Mouse (Mus musculus) hindbrain, embryonic 11.5 days (tissue): ENCODE results near the gene Doc2a. TPM values are rescaled to one million over a fixed set of nuclear protein-coding genes. Genes with fewer than 3 reads are reported as not detected.
A peak's percentile ranks its signal among the peaks of the same experiment; 100 is the strongest.

Experiments
- ATAC-seq: fragments of 200-750 bp; cut with Nextera tagmentation; 2 replicates; pipeline ENCODE4 v1.8.0; 2017; ENCODE audit warnings: mild to moderate bottlenecking, moderate TSS enrichment, moderate library complexity; ENCODE audit not compliant: low FRiP score
- DNase-seq: peaks from one replicate; pipeline ENCODE4 v3.0.0-alpha.2; 2015; ENCODE audit warnings: low spot score
- H3K27ac ChIP-seq: fragments of 300-500 bp; sonication (generic); 2 replicates; pipeline ENCODE4 v1.5.1; 2014; ENCODE audit warnings: mild to moderate bottlenecking, low read depth, low read length
- H3K27me3 ChIP-seq: fragments of 300-500 bp; sonication (generic); 2 replicates; pipeline ENCODE4 v1.6.1; 2014; ENCODE audit warnings: mild to moderate bottlenecking, low read length, moderate library complexity, mixed read lengths; ENCODE audit not compliant: control insufficient read depth, insufficient read depth
- H3K36me3 ChIP-seq: fragments of 300-500 bp; sonication (generic); 2 replicates; pipeline ENCODE4 v1.6.1; 2014; ENCODE audit warnings: mild to moderate bottlenecking, low read length, moderate library complexity, mixed read lengths; ENCODE audit not compliant: control insufficient read depth, insufficient read depth
- H3K4me1 ChIP-seq: fragments of 300-500 bp; sonication (generic); replicated peaks from 2 replicates; pipeline ENCODE4 v1.6.1; 2014; ENCODE audit warnings: low read length, mixed read lengths; ENCODE audit not compliant: control insufficient read depth, insufficient read depth
- H3K4me2 ChIP-seq: fragments of 300-500 bp; sonication (generic); replicated peaks from 2 replicates; pipeline ENCODE4 v1.6.1; 2014; ENCODE audit warnings: mild to moderate bottlenecking, low read depth, low read length
- H3K4me3 ChIP-seq: fragments of 300-500 bp; sonication (generic); 2 replicates; pipeline ENCODE4 v1.5.1; 2014; ENCODE audit warnings: low read depth, low read length
- H3K9ac ChIP-seq: fragments of 300-500 bp; sonication (generic); 2 replicates; pipeline ENCODE4 v1.6.1; 2014; ENCODE audit warnings: low read depth, low read length
- H3K9me3 ChIP-seq: fragments of 300-500 bp; sonication (generic); 2 replicates; pipeline ENCODE4 v1.6.1; 2016; ENCODE audit warnings: low read length; ENCODE audit not compliant: control insufficient read depth
- WGBS: fragments of 180-500 bp; shearing (Covaris S2); extraction: QIAGEN DNeasy Blood & Tissue Kit; methylation state at CpG from one replicate; pipeline ENCODE4 v1.1.7; 2014; 5-methylcytosine and 5-hydroxymethylcytosine counted together
- polyA plus RNA-seq: library from polyadenylated mRNA; unstranded; fragments of >200 nt; fragmentation: Nextera tagmentation; extraction: Ambion mirVana; gene quantifications from 2 replicates; pipeline ENCODE4 v1.2.1, GENCODE M21; 2014

The Doc2a gene
- polyA plus RNA-seq, 1 experiment from 2014 or later = 3.4 TPM

GRCm38 (mm10) chr7:126831539-126831938, 15.7 kb upstream of the Doc2a start, which contains the start of gene 4930451I11Rik:
Gene 4930451I11Rik (minus strand): TSS chr7:126831639.
- no peaks in the 10 kb centered on the region for H3K4me1 ChIP-seq
- no peaks in the 10 kb centered on the region for H3K9me3 ChIP-seq
- ATAC-seq (no peak), DNase-seq (no peak)
- H3K27ac ChIP-seq = no peak within 1 kb of the TSS
- WGBS = 61% methylated on average over 5 of the region's 5 CpGs
- peak within 1 kb of the TSS; percentile 28 for H3K4me3 ChIP-seq
- H3K4me2 ChIP-seq = peak within 1 kb of the TSS; percentile 44
- no peaks in the 10 kb centered on the region for H3K36me3 ChIP-seq
- H3K27me3 ChIP-seq = no peaks in the 10 kb centered on the region
- H3K9ac ChIP-seq = 0 out of 2 replicates have a peak within 1 kb of the TSS, but pooled peaks have one; percentile 15

- Histone ChIP-seq H3K4me3 (peak overlapping the region; percentile 28), H3K27ac (no peak overlapping the region), H3K9me3 (no peaks in the 10 kb centered on the region), H3K4me2 (peak overlapping the region; percentile 44), H3K27me3 (no peaks in the 10 kb centered on the region), H3K4me1 (no peaks in the 10 kb centered on the region), H3K36me3 (no peaks in the 10 kb centered on the region), H3K9ac (0 out of 2 replicates have a peak overlapping the region, but pooled peaks have one; percentile 15)
- ATAC-seq (peak; percentile 78), DNase-seq (peak; percentile 88)
- WGBS = under 1% methylated on average over 21 of the region's 21 CpGs
Observed at GRCm38 (mm10) chr7:126832036-126832598, 15.1 kb upstream of the Doc2a start.

GRCm38 (mm10) chr7:126833294-126833693, 13.9 kb upstream of the Doc2a start:
- Histone ChIP-seq H3K9ac (no peak overlapping the region), H3K27ac (no peak overlapping the region), H3K4me2 (no peak overlapping the region), H3K9me3 (no peaks in the 10 kb centered on the region), H3K4me1 (no peaks in the 10 kb centered on the region), H3K4me3 (no peak overlapping the region), H3K27me3 (no peaks in the 10 kb centered on the region), H3K36me3 (no peaks in the 10 kb centered on the region)
- DNase-seq (no peak), ATAC-seq (no peak)
- WGBS = 100% methylated on average over 1 of the region's 1 CpGs

GRCm38 (mm10) chr7:126843276-126843675, 3.9 kb upstream of the Doc2a start:
- Histone ChIP-seq H3K9me3 (no peaks in the 10 kb centered on the region), H3K4me1 (peaks cover 3% of the 10 kb centered on the region; the same call in 1 of the 2 replicates), H3K9ac (no peak overlapping the region), H3K36me3 (no peaks in the 10 kb centered on the region), H3K4me3 (no peak overlapping the region), H3K27ac (no peak overlapping the region), H3K27me3 (peaks cover under 1% of the 10 kb centered on the region; the same call in 1 of the 2 replicates), H3K4me2 (no peak overlapping the region)
- 85% methylated on average over 9 of the region's 9 CpGs for WGBS
- no peak for ATAC-seq
- no peak for DNase-seq

GRCm38 (mm10) chr7:126845516-126845915, 1.7 kb upstream of the Doc2a start:
- Histone ChIP-seq H3K4me2 (no peak overlapping the region), H3K9me3 (no peaks in the 10 kb centered on the region), H3K27me3 (peaks cover 12% of the 10 kb centered on the region), H3K27ac (no peak overlapping the region), H3K9ac (no peak overlapping the region), H3K36me3 (no peaks in the 10 kb centered on the region), H3K4me3 (no peak overlapping the region), H3K4me1 (peaks cover 6% of the 10 kb centered on the region)
- ATAC-seq = no peak
- DNase-seq = peak; percentile 47
- 50% methylated on average over 2 of the region's 2 CpGs for WGBS

GRCm38 (mm10) chr7:126847421-126848398, 494 bp downstream of the Doc2a start:
- H3K4me1 ChIP-seq = peaks cover 9% of the 10 kb centered on the region
- no peak overlapping the region for H3K27ac ChIP-seq
- peak overlapping the region; percentile 50 for H3K4me3 ChIP-seq
- H3K36me3 ChIP-seq = no peaks in the 10 kb centered on the region
- no peaks in the 10 kb centered on the region for H3K9me3 ChIP-seq
- peaks cover 12% of the 10 kb centered on the region for H3K27me3 ChIP-seq
- ATAC-seq (peak; percentile 53; the same call in 1 of the 2 replicates), DNase-seq (peak; percentile 76)
- peak overlapping the region; percentile 68 for H3K9ac ChIP-seq
- peak overlapping the region; percentile 100 for H3K4me2 ChIP-seq
- WGBS = under 1% methylated on average over 71 of the region's 74 CpGs

GRCm38 (mm10) chr7:126848794-126849193, 1.6 kb downstream of the Doc2a start:
- H3K36me3 ChIP-seq = no peaks in the 10 kb centered on the region
- no peak for ATAC-seq
- H3K4me2 ChIP-seq = peak overlapping the region; percentile 100
- no peaks in the 10 kb centered on the region for H3K9me3 ChIP-seq
- H3K4me1 ChIP-seq = peaks cover 9% of the 10 kb centered on the region
- WGBS = 26% methylated on average over 10 of the region's 10 CpGs
- peak overlapping the region; percentile 68; the same call in 1 of the 2 replicates for H3K9ac ChIP-seq
- no peak overlapping the region for H3K27ac ChIP-seq
- no peak for DNase-seq
- H3K27me3 ChIP-seq = peaks cover 12% of the 10 kb centered on the region
- H3K4me3 ChIP-seq = peak overlapping the region; percentile 50

GRCm38 (mm10) chr7:126850161-126850560, 2.9 kb downstream of the Doc2a start:
- peaks cover 12% of the 10 kb centered on the region for H3K27me3 ChIP-seq
- H3K4me1 ChIP-seq = peaks cover 9% of the 10 kb centered on the region
- H3K27ac ChIP-seq = no peak overlapping the region
- H3K9ac ChIP-seq = no peak overlapping the region
- no peaks in the 10 kb centered on the region for H3K9me3 ChIP-seq
- ATAC-seq (no peak), DNase-seq (no peak)
- H3K4me3 ChIP-seq = no peak overlapping the region
- H3K36me3 ChIP-seq = no peaks in the 10 kb centered on the region
- H3K4me2 ChIP-seq = no peak overlapping the region
- 90% methylated on average over 6 of the region's 6 CpGs for WGBS
